Mouse (Mus musculus): Measurements from ENCODE around the gene Nrgn. TPM values are rescaled to one million over a fixed set of nuclear protein-coding genes. Genes with fewer than 3 reads are reported as not detected.

Gene Nrgn
- total and polyA plus RNA-seq, 3 experiments = 0.58 to 43.5 TPM; not detected in 1

DNA sequence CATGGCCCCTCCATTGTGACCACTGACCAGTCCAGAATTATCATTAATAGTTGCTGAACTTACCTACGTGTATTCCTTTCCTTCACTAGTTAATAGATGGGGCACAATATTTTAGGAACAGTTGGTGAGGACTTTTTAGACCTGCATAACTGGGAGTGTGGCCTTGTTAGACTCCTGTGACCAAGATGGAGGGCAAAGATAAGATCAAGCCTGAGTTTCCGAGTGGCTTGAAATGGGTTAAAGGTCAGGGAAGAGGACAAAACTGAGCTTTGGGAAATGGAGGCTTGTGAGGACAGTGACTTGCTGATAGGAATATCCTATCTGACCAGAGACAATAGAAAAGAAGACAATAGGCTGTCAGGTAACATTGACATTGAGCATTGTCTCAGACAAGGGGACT is 27.2 kb downstream of the Nrgn start:
- DNase-seq (ENCODE audit: low read depth, low spot score) = no peak
- Histone ChIP-seq H3K79me2 (ENCODE audit: control insufficient read depth, insufficient read depth, low read length, poor library complexity) (no peaks in the 10 kb centered on the region), H3K4me1 (ENCODE audit: control insufficient read depth in 1 of 2, insufficient read depth in 2 of 2, low read length in 2 of 2) (peaks cover 0 to 10% of the 10 kb centered on the region in 2 experiments; a peak in 2 of 4 replicates), H3K27ac (ENCODE audit: control insufficient read depth, low read depth, low read length) (no peak overlapping the region), H3K9ac (ENCODE audit: control insufficient read depth, low read depth, low read length, poor library complexity, severe bottlenecking) (no peak overlapping the region), H3K27me3 (ENCODE audit: control insufficient read depth in 1 of 2, insufficient read depth in 2 of 2, low read length in 2 of 2) (no peaks in the 10 kb centered on the region), H3K36me3 (ENCODE audit: control insufficient read depth in 1 of 2, insufficient read depth in 2 of 2, low read length in 2 of 2) (no peaks in the 10 kb centered on the region; a peak in 3 of 4 replicates), H3K9me3 (replicated peaks; ENCODE audit: insufficient read depth, low read length) (no peaks in the 10 kb centered on the region), H3K4me3 (ENCODE audit: control insufficient read depth in 1 of 2, insufficient read depth in 1 of 2, low read depth in 2 of 2, low read length in 2 of 2) (no peak overlapping the region)
- no peak for TF ChIP-seq TBP (IDR thresholded peaks at IDR 0.05; ENCODE audit: low read depth, low read length)
- no peak for TF ChIP-seq CHD2 (IDR thresholded peaks at IDR 0.05; ENCODE audit: low read length)
- no peak for TF ChIP-seq USF2 (IDR thresholded peaks at IDR 0.05; ENCODE audit: borderline replicate concordance in 1 of 2, insufficient read depth in 1 of 2, low read depth in 1 of 2, low read length in 2 of 2)
- no peak for TF ChIP-seq ZMIZ1 (IDR thresholded peaks at IDR 0.05; ENCODE audit: low read depth, low read length)
- no peak for TF ChIP-seq E2F4 (IDR thresholded peaks at IDR 0.05; ENCODE audit: borderline replicate concordance, low read depth, low read length)
- no peak for TF ChIP-seq SIN3A (IDR thresholded peaks at IDR 0.05; ENCODE audit: low read length)
- no peak for TF ChIP-seq KAT2A (conservative IDR thresholded peaks at IDR 0.05; ENCODE audit: low read depth, low read length)
- no peak for TF ChIP-seq RAD21 (IDR thresholded peaks at IDR 0.05; ENCODE audit: low read depth, low read length)
- no peak for TF ChIP-seq POLR2A (IDR thresholded peaks at IDR 0.05; ENCODE audit: control insufficient read depth in 1 of 2, insufficient read depth in 1 of 2, low read depth in 1 of 2, low read length in 2 of 2, poor library complexity in 1 of 2)
- no peak for TF ChIP-seq POLR2AphosphoS2 (IDR thresholded peaks at IDR 0.05; ENCODE audit: low read length)
- TF ChIP-seq JUND (IDR thresholded peaks at IDR 0.05; ENCODE audit: low read depth, low read length) = no peak
- TF ChIP-seq MYB (IDR thresholded peaks at IDR 0.05; ENCODE audit: low read depth, low read length) = no peak

DNA sequence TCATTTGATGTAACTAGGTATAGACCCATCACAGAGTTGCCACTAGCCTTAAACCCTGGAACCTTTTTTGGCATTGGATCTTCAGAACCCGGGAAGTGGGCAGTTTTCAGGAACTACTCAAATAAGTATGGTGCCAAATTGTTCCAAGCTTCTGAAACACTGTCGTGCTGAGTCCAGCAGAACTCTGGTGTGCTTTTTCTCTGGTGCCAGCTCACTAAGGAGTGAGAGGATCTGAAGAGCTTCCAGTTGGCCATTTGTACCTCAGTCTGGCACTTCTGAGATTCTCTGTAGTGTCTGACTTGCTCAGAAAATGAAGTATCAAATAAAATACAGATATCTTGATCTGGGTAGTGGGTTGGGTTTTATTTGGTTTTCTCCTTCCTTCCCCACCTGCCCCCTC is 32.7 kb downstream of the Nrgn start:
- Histone ChIP-seq H3K4me3 (ENCODE audit: control insufficient read depth in 1 of 2, insufficient read depth in 1 of 2, low read depth in 2 of 2, low read length in 2 of 2) (no peak overlapping the region), H3K36me3 (ENCODE audit: control insufficient read depth in 1 of 2, insufficient read depth in 2 of 2, low read length in 2 of 2) (peaks cover 0 to 30% of the 10 kb centered on the region in 2 experiments), H3K4me1 (ENCODE audit: control insufficient read depth in 1 of 2, insufficient read depth in 2 of 2, low read length in 2 of 2) (peaks cover 11 to 20% of the 10 kb centered on the region in 2 experiments)

DNA sequence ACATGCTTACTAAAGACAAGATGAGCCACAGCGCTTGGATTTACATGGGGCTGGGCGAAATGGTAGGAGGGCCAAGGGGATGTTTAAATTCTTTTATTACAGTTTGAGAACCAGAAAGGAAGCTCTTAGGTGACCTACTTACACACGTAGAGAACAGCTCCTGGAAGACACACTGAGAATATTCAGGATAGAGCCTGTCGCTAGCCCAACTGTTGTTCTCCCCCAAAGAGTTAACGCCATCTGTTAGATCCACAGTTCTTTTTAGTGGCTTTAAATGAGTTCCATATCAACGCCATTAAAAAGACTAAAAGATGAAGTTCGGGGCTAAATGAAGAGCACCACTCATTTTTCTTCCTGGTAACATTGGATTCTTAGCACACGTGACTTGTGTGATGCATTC is 33.7 kb downstream of the Nrgn start:
- H3K36me3 ChIP-seq (ENCODE audit: control insufficient read depth in 1 of 2, insufficient read depth in 2 of 2, low read length in 2 of 2) = peaks cover 0 to 37% of the 10 kb centered on the region in 2 experiments
- no peak for DNase-seq (ENCODE audit: low read depth, low spot score)
- H3K4me1 ChIP-seq (ENCODE audit: control insufficient read depth in 1 of 2, insufficient read depth in 2 of 2, low read length in 2 of 2) = peaks cover 13 to 24% of the 10 kb centered on the region in 2 experiments
- H3K9me3 ChIP-seq (replicated peaks; ENCODE audit: insufficient read depth, low read length) = no peaks in the 10 kb centered on the region
- H3K9ac ChIP-seq (ENCODE audit: control insufficient read depth, low read depth, low read length, poor library complexity, severe bottlenecking) = no peak overlapping the region
- no peaks in the 10 kb centered on the region for H3K27me3 ChIP-seq (ENCODE audit: control insufficient read depth in 1 of 2, insufficient read depth in 2 of 2, low read length in 2 of 2)
- H3K4me3 ChIP-seq (ENCODE audit: control insufficient read depth in 1 of 2, insufficient read depth in 1 of 2, low read depth in 2 of 2, low read length in 2 of 2) = no peak overlapping the region
- no peak overlapping the region for H3K27ac ChIP-seq (ENCODE audit: control insufficient read depth, low read depth, low read length)
- no peaks in the 10 kb centered on the region for H3K79me2 ChIP-seq (ENCODE audit: control insufficient read depth, insufficient read depth, low read length, poor library complexity)
- no peak for TF ChIP-seq GATA1 (IDR thresholded peaks at IDR 0.05; ENCODE audit: low read depth, low read length)
- TF ChIP-seq MYB (IDR thresholded peaks at IDR 0.05; ENCODE audit: low read depth, low read length) = no peak
- TF ChIP-seq RCOR1 (IDR thresholded peaks at IDR 0.05; ENCODE audit: low read depth, low read length) = no peak
- no peak for TF ChIP-seq TCF12 (IDR thresholded peaks at IDR 0.05; ENCODE audit: low read depth, low read length)
- no peak for TF ChIP-seq MYC (IDR thresholded peaks at IDR 0.05; ENCODE audit: low read depth, low read length)
- TF ChIP-seq NELFE (IDR thresholded peaks at IDR 0.05; ENCODE audit: low read depth, low read length) = no peak
- TF ChIP-seq ZC3H11A (IDR thresholded peaks at IDR 0.05; ENCODE audit: low read depth, low read length) = no peak

More for the DNA sequence above, 32.7 kb downstream of the Nrgn start:
- Histone ChIP-seq H3K79me2 (ENCODE audit: control insufficient read depth, insufficient read depth, low read length, poor library complexity) (no peaks in the 10 kb centered on the region), H3K9ac (ENCODE audit: control insufficient read depth, low read depth, low read length, poor library complexity, severe bottlenecking) (no peak overlapping the region), H3K9me3 (replicated peaks; ENCODE audit: insufficient read depth, low read length) (no peaks in the 10 kb centered on the region), H3K27me3 (ENCODE audit: control insufficient read depth in 1 of 2, insufficient read depth in 2 of 2, low read length in 2 of 2) (no peaks in the 10 kb centered on the region), H3K27ac (ENCODE audit: control insufficient read depth, low read depth, low read length) (no peak overlapping the region)
- no peak for TF ChIP-seq GATA1 (IDR thresholded peaks at IDR 0.05; ENCODE audit: low read depth, low read length)
- TF ChIP-seq RCOR1 (IDR thresholded peaks at IDR 0.05; ENCODE audit: low read depth, low read length) = no peak
- TF ChIP-seq SMC3 (IDR thresholded peaks at IDR 0.05; ENCODE audit: low read depth, low read length) = no peak
- TF ChIP-seq MAZ (IDR thresholded peaks at IDR 0.05; ENCODE audit: low read depth, low read length) = no peak
- TF ChIP-seq POLR2A (IDR thresholded peaks at IDR 0.05; ENCODE audit: control insufficient read depth in 1 of 2, insufficient read depth in 1 of 2, low read depth in 1 of 2, low read length in 2 of 2, poor library complexity in 1 of 2) = no peak
- DNase-seq (ENCODE audit: low read depth, low spot score) = no peak
